Mouse (Mus musculus) embryonic facial prominence, embryonic 15.5 days (tissue): ENCODE data around the gene Tent4b. TPM values are rescaled to one million over a fixed set of nuclear protein-coding genes. Genes with fewer than 3 reads are reported as not detected.
A peak's percentile ranks its signal among the peaks of the same experiment; 100 is the strongest.

Experiments used
- ATAC-seq: fragments of 200-750 bp; cut with Nextera tagmentation; 2 replicates; pipeline ENCODE4 v1.8.0; 2017; ENCODE audit warnings: low read depth, moderate TSS enrichment; ENCODE audit not compliant: insufficient number of reproducible peaks, low FRiP score, low TSS enrichment
- H3K27ac ChIP-seq: fragments of 300-500 bp; sonication (generic); replicated peaks from 2 replicates; pipeline ENCODE4 v1.5.1; 2015; ENCODE audit warnings: mild to moderate bottlenecking, inconsistent platforms
- H3K27me3 ChIP-seq: fragments of 300-500 bp; sonication (generic); 2 replicates; pipeline ENCODE4 v1.6.1; 2015; ENCODE audit warnings: inconsistent platforms
- H3K36me3 ChIP-seq: fragments of 300-500 bp; sonication (generic); 2 replicates; pipeline ENCODE4 v1.6.1; 2015; ENCODE audit warnings: mild to moderate bottlenecking, inconsistent platforms
- H3K4me1 ChIP-seq: fragments of 300-500 bp; sonication (generic); 2 replicates; pipeline ENCODE4 v1.6.1; 2015; ENCODE audit warnings: inconsistent platforms
- H3K4me2 ChIP-seq: fragments of 300-500 bp; sonication (generic); replicated peaks from 2 replicates; pipeline ENCODE4 v1.6.1; 2015; ENCODE audit warnings: mild to moderate bottlenecking, inconsistent platforms
- H3K4me3 ChIP-seq: fragments of 300-500 bp; sonication (generic); replicated peaks from 2 replicates; pipeline ENCODE4 v1.5.1; 2015; ENCODE audit warnings: mild to moderate bottlenecking, inconsistent platforms
- H3K9ac ChIP-seq: fragments of 300-500 bp; sonication (generic); 2 replicates; pipeline ENCODE4 v1.6.1; 2015; ENCODE audit warnings: inconsistent platforms
- H3K9me3 ChIP-seq: fragments of 300-500 bp; sonication (generic); replicated peaks from 2 replicates; pipeline ENCODE4 v1.6.1; 2016; ENCODE audit warnings: inconsistent platforms
- WGBS: fragments of 180-500 bp; shearing (Covaris S2); methylation state at CpG from one replicate; pipeline ENCODE4 v1.1.7; 2015; 5-methylcytosine and 5-hydroxymethylcytosine counted together
- polyA plus RNA-seq: library from polyadenylated mRNA; unstranded; fragments of >200 nt; fragmentation: Nextera tagmentation; extraction: Ambion mirVana; gene quantifications from 2 replicates; pipeline ENCODE4 v1.2.1, GENCODE M21; 2015

The Tent4b gene
- 8.6 and 8.9 TPM in 2 replicates for polyA plus RNA-seq

GRCm38 (mm10) chr8:88198945-88199571 lies at the start of gene Tent4b:
TSS of gene Tent4b (plus strand) at chr8:88199213.
- H3K9ac ChIP-seq, result peak within 1 kb of the TSS; percentile 77
- H3K4me1 ChIP-seq, result peaks cover 31% of the 10 kb centered on the region
- peak within 1 kb of the TSS; percentile 90 for H3K4me2 ChIP-seq
- H3K9me3 ChIP-seq, result no peaks in the 10 kb centered on the region
- WGBS, result under 1% methylated on average over 73 of the region's 97 CpGs
- ATAC-seq, result peak; percentile 96
- H3K4me3 ChIP-seq, result peak within 1 kb of the TSS; percentile 89
- peak within 1 kb of the TSS; percentile 98 for H3K27ac ChIP-seq
- H3K36me3 ChIP-seq, result no peaks in the 10 kb centered on the region
- H3K27me3 ChIP-seq, result no peaks in the 10 kb centered on the region

- H3K4me2 ChIP-seq, result no peak overlapping the region
- H3K4me3 ChIP-seq, result no peak overlapping the region
- H3K27me3 ChIP-seq, result no peaks in the 10 kb centered on the region
- no peak for ATAC-seq
- WGBS, result 85% methylated on average over 6 of the region's 6 CpGs
- peaks cover 67% of the 10 kb centered on the region for H3K36me3 ChIP-seq
- H3K27ac ChIP-seq, result no peak overlapping the region
- no peak overlapping the region for H3K9ac ChIP-seq
- H3K4me1 ChIP-seq, result no peaks in the 10 kb centered on the region
- H3K9me3 ChIP-seq, result no peaks in the 10 kb centered on the region
Measured at GRCm38 (mm10) chr8:88150910-88151371, 48.1 kb upstream of the Tent4b start.

- no peak overlapping the region for H3K27ac ChIP-seq
- 82% methylated on average over 10 of the region's 10 CpGs for WGBS
- no peaks in the 10 kb centered on the region for H3K4me1 ChIP-seq
- H3K4me3 ChIP-seq, result no peak overlapping the region
- H3K9me3 ChIP-seq, result no peaks in the 10 kb centered on the region
- H3K27me3 ChIP-seq, result no peaks in the 10 kb centered on the region
- no peak overlapping the region for H3K4me2 ChIP-seq
- peaks cover 81% of the 10 kb centered on the region for H3K36me3 ChIP-seq
- no peak overlapping the region for H3K9ac ChIP-seq
- ATAC-seq, result no peak
Measured at GRCm38 (mm10) chr8:88160237-88160995, 38.6 kb upstream of the Tent4b start.

- Histone ChIP-seq H3K36me3 (peaks cover 83% of the 10 kb centered on the region), H3K9ac (no peak overlapping the region), H3K4me3 (no peak overlapping the region), H3K27ac (no peak overlapping the region), H3K4me2 (no peak overlapping the region), H3K27me3 (no peaks in the 10 kb centered on the region), H3K4me1 (no peaks in the 10 kb centered on the region), H3K9me3 (no peaks in the 10 kb centered on the region)
- WGBS, result 72% methylated on average over 5 of the region's 5 CpGs
- no peak for ATAC-seq
Measured at GRCm38 (mm10) chr8:88161439-88161838, 37.6 kb upstream of the Tent4b start.

- WGBS, result 91% methylated on average over 7 of the region's 7 CpGs
- Histone ChIP-seq H3K4me1 (no peaks in the 10 kb centered on the region), H3K9ac (no peak overlapping the region), H3K27me3 (no peaks in the 10 kb centered on the region), H3K36me3 (peaks cover 25% of the 10 kb centered on the region), H3K4me2 (no peak overlapping the region), H3K27ac (no peak overlapping the region), H3K9me3 (no peaks in the 10 kb centered on the region), H3K4me3 (no peak overlapping the region)
- ATAC-seq, result no peak
Measured at GRCm38 (mm10) chr8:88175264-88175663, 23.7 kb upstream of the Tent4b start.

- Histone ChIP-seq H3K4me3 (no peak overlapping the region), H3K27ac (no peak overlapping the region), H3K27me3 (no peaks in the 10 kb centered on the region), H3K9ac (no peak overlapping the region), H3K4me2 (no peak overlapping the region), H3K9me3 (no peaks in the 10 kb centered on the region), H3K36me3 (peaks cover 9% of the 10 kb centered on the region), H3K4me1 (no peaks in the 10 kb centered on the region)
- 86% methylated on average over 8 of the region's 8 CpGs for WGBS
- ATAC-seq, result no peak
Measured at GRCm38 (mm10) chr8:88177291-88177690, 21.7 kb upstream of the Tent4b start.

GRCm38 (mm10) chr8:88183121-88183520 lies 15.9 kb upstream of the Tent4b start:
- no peak for ATAC-seq
- WGBS, result 70% methylated on average over 2 of the region's 2 CpGs
- Histone ChIP-seq H3K4me2 (no peak overlapping the region), H3K27me3 (no peaks in the 10 kb centered on the region), H3K27ac (no peak overlapping the region), H3K4me1 (no peaks in the 10 kb centered on the region), H3K9ac (no peak overlapping the region), H3K4me3 (no peak overlapping the region), H3K36me3 (no peaks in the 10 kb centered on the region), H3K9me3 (no peaks in the 10 kb centered on the region)

GRCm38 (mm10) chr8:88184914-88185313 lies 14.1 kb upstream of the Tent4b start:
- H3K4me3 ChIP-seq, result no peak overlapping the region
- no peak overlapping the region for H3K27ac ChIP-seq
- 91% methylated on average over 1 of the region's 1 CpGs for WGBS
- H3K9ac ChIP-seq, result no peak overlapping the region
- no peak overlapping the region for H3K4me2 ChIP-seq
- no peaks in the 10 kb centered on the region for H3K4me1 ChIP-seq
- ATAC-seq, result no peak
- no peaks in the 10 kb centered on the region for H3K36me3 ChIP-seq
- H3K9me3 ChIP-seq, result no peaks in the 10 kb centered on the region
- H3K27me3 ChIP-seq, result no peaks in the 10 kb centered on the region

- H3K9ac ChIP-seq, result no peak overlapping the region
- H3K9me3 ChIP-seq, result no peaks in the 10 kb centered on the region
- H3K4me2 ChIP-seq, result no peak overlapping the region
- no peak overlapping the region for H3K4me3 ChIP-seq
- H3K36me3 ChIP-seq, result no peaks in the 10 kb centered on the region
- WGBS, result 73% methylated on average over 6 of the region's 6 CpGs
- no peaks in the 10 kb centered on the region for H3K27me3 ChIP-seq
- no peak for ATAC-seq
- no peaks in the 10 kb centered on the region for H3K4me1 ChIP-seq
- H3K27ac ChIP-seq, result no peak overlapping the region
Measured at GRCm38 (mm10) chr8:88185716-88186115, 13.3 kb upstream of the Tent4b start.

GRCm38 (mm10) chr8:88197328-88197727 lies 1.7 kb upstream of the Tent4b start:
- Histone ChIP-seq H3K27ac (no peak overlapping the region), H3K9ac (no peak overlapping the region), H3K4me3 (no peak overlapping the region), H3K27me3 (no peaks in the 10 kb centered on the region), H3K36me3 (no peaks in the 10 kb centered on the region), H3K4me1 (peaks cover 25% of the 10 kb centered on the region), H3K4me2 (no peak overlapping the region), H3K9me3 (no peaks in the 10 kb centered on the region)
- 65% methylated on average over 3 of the region's 3 CpGs for WGBS
- ATAC-seq, result no peak

GRCm38 (mm10) chr8:88198551-88198944 lies 465 bp upstream of the Tent4b start:
- WGBS, result 0% methylated on average over 10 of the region's 10 CpGs
- H3K4me2 ChIP-seq, result peak overlapping the region; percentile 90
- H3K36me3 ChIP-seq, result no peaks in the 10 kb centered on the region
- H3K27ac ChIP-seq, result peak overlapping the region; percentile 98
- ATAC-seq, result no peak
- H3K9ac ChIP-seq, result peak overlapping the region; percentile 77
- H3K4me3 ChIP-seq, result peak overlapping the region; percentile 89
- H3K27me3 ChIP-seq, result no peaks in the 10 kb centered on the region
- peaks cover 31% of the 10 kb centered on the region for H3K4me1 ChIP-seq
- H3K9me3 ChIP-seq, result no peaks in the 10 kb centered on the region
